Mouse (Mus musculus): Measurements from ENCODE around the gene Olfr635. TPM values are rescaled to one million over a fixed set of nuclear protein-coding genes. Genes with fewer than 3 reads are reported as not detected.
"Not testable (repeated sequence)": the region's sequence is repeated elsewhere in the genome, so short reads cannot be mapped to it uniquely, and the experiment has no call there.

Gene Olfr635
- total RNA-seq (2017) = 0.11 TPM in 1 of 3 replicates, not detected in the others

GRCm38 (mm10) chr7:103970852-103971251 is at the start of gene Olfr635:
Gene Olfr635 (plus strand): TSS chr7:103971152.
- ATAC-seq (replicated peaks; ENCODE audit: insufficient number of reproducible peaks, low FRiP score, low TSS enrichment, poor library complexity, severe bottlenecking) = no peak

- ATAC-seq (replicated peaks; ENCODE audit: insufficient number of reproducible peaks, low FRiP score, low TSS enrichment, poor library complexity, severe bottlenecking) = no peak
Observed at GRCm38 (mm10) chr7:103928525-103928924, 42.4 kb upstream of the Olfr635 start, which contains the start of gene Olfr631. Gene Olfr631 (plus strand): TSS chr7:103928825.

GRCm38 (mm10) chr7:103934264-103934663 is 36.7 kb upstream of the Olfr635 start, which contains the start of gene Olfr632:
Gene Olfr632 (plus strand): TSS chr7:103934347.
- no peak for ATAC-seq (replicated peaks; ENCODE audit: insufficient number of reproducible peaks, low FRiP score, low TSS enrichment, poor library complexity, severe bottlenecking)

DNA sequence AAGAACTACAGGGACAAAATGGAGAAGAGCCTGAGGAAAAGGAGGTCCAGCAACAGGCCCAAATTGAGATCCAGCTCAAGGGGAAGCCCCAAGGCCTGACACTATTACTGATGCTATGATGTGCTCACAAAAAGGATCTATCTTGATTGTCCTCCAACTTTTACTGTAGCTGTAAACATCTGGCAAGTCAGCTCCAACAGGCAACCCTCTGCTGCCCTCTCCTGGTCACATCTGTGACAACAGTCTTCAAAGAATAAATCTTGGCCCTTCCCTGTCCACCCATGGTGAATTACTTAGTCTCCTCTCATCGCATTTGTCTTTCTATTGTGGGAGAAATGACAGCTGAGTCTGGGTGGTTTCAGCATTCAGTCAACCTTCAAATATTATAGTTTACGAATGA is 28.2 kb upstream of the Olfr635 start:
- peak; percentile 66; the same call in 1 of the 2 replicates for ATAC-seq (replicated peaks; ENCODE audit: insufficient number of reproducible peaks, low FRiP score, low TSS enrichment, poor library complexity, severe bottlenecking)

DNA sequence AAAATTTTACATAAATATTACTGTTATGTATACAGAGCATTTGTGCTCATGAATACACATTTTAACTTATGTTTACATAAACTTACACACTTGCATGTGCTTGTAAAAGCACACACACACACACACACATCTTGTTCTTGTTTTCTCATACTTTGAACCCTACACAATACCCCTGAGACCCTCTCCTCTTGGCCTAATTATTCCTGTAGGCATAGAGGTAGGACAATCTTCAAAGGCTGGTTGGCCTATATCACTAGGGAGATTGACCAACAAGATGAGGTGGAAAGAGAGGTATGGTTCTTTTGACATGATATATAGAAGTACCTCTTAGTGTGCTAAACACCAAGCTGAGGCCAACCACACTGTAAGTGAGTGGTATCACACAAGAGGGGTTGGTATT is 26.8 kb upstream of the Olfr635 start, which contains the start of gene Olfr633:
TSS of gene Olfr633 (plus strand) at position 301 of the 400 bp plus-strand sequence.
- ATAC-seq (replicated peaks; ENCODE audit: insufficient number of reproducible peaks, low FRiP score, low TSS enrichment, poor library complexity, severe bottlenecking) = no peak

- ATAC-seq (replicated peaks; ENCODE audit: insufficient number of reproducible peaks, low FRiP score, low TSS enrichment, poor library complexity, severe bottlenecking) = not testable (repeated sequence)
Observed at GRCm38 (mm10) chr7:103966873-103967272, 4.1 kb upstream of the Olfr635 start.

- no peak for ATAC-seq (replicated peaks; ENCODE audit: insufficient number of reproducible peaks, low FRiP score, low TSS enrichment, poor library complexity, severe bottlenecking)
Observed at GRCm38 (mm10) chr7:103971782-103972181, 830 bp downstream of the Olfr635 start.

GRCm38 (mm10) chr7:103998446-103998845 is 27.5 kb downstream of the Olfr635 start, which contains the start of gene Olfr638:
Gene Olfr638 (plus strand): TSS chr7:103998746.
- ATAC-seq (replicated peaks; ENCODE audit: insufficient number of reproducible peaks, low FRiP score, low TSS enrichment, poor library complexity, severe bottlenecking) = no peak

DNA sequence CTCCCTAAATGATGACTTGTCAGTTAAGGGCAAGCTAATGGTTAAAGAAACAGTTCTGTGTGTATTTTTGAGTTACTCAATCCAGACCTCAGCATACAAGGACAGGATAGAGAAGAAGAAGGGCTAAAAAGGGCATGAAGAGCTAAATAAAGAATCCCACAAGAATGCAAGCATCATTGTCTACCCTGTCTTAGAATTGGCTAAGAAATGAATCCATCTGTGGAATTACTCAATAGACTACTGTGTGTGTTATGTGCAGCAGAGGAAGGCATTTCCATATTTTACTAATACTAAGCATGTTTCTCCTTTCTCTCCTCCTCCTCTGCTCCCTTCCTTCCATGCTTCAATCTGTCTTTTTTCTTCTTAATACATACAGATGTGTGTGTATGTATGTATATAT is 28.2 kb downstream of the Olfr635 start:
- no peak for ATAC-seq (replicated peaks; ENCODE audit: insufficient number of reproducible peaks, low FRiP score, low TSS enrichment, poor library complexity, severe bottlenecking)

GRCm38 (mm10) chr7:104017203-104017602 is 46.3 kb downstream of the Olfr635 start, which contains the start of gene Olfr639:
Gene Olfr639 (minus strand): TSS chr7:104017303.
- ATAC-seq (replicated peaks; ENCODE audit: insufficient number of reproducible peaks, low FRiP score, low TSS enrichment, poor library complexity, severe bottlenecking) = no peak

DNA sequence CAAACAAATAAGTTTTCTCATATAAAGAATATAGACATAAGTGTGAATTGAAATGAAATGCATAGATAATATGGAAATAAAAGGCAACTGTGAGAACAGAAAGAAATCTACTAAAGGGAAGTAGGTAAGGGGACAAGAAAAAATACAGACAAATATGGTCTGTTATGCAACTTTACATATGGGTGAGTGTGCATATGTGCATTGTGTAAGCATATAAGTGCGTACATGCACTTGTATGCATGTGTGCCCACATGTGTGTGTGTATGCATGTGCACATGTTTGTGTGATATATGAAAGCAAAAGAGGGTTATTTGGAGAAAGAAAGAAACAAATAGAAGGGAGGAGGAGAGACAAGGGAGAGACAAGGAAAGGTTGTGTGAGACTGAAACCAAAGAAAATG is 48.0 kb downstream of the Olfr635 start:
- no peak for ATAC-seq (replicated peaks; ENCODE audit: insufficient number of reproducible peaks, low FRiP score, low TSS enrichment, poor library complexity, severe bottlenecking)

- ATAC-seq (replicated peaks; ENCODE audit: insufficient number of reproducible peaks, low FRiP score, low TSS enrichment, poor library complexity, severe bottlenecking) = no peak
Observed at GRCm38 (mm10) chr7:104021651-104022050, 50.7 kb downstream of the Olfr635 start.

GRCm38 (mm10) chr7:104025473-104025872 is 54.5 kb downstream of the Olfr635 start, which contains the start of gene Olfr640:
Gene Olfr640 (minus strand): TSS chr7:104025573.
- no peak for ATAC-seq (replicated peaks; ENCODE audit: insufficient number of reproducible peaks, low FRiP score, low TSS enrichment, poor library complexity, severe bottlenecking)

- ATAC-seq (replicated peaks; ENCODE audit: insufficient number of reproducible peaks, low FRiP score, low TSS enrichment, poor library complexity, severe bottlenecking) = no peak
Observed at GRCm38 (mm10) chr7:104026978-104027377, 56.0 kb downstream of the Olfr635 start.

GRCm38 (mm10) chr7:104035145-104035544 is 64.2 kb downstream of the Olfr635 start, which contains the start of gene Olfr641:
Gene Olfr641 (plus strand): TSS chr7:104035445.
- no peak for ATAC-seq (replicated peaks; ENCODE audit: insufficient number of reproducible peaks, low FRiP score, low TSS enrichment, poor library complexity, severe bottlenecking)

Other genes starting within 250 kb of the Olfr635 start
- not detected in 3 replicates for gene Olfr628, start 240.8 kb upstream of the Olfr635 start, total RNA-seq (2017)
- 0.39 TPM in 1 of 3 replicates, not detected in the others for gene Olfr629, start 226.2 kb upstream of the Olfr635 start, total RNA-seq (2017)
- gene Olfr630, start 213.8 kb upstream of the Olfr635 start, total RNA-seq (2017) = not detected in 3 replicates
- gene Olfr69, start 199.6 kb upstream of the Olfr635 start, total RNA-seq (2017) = not detected in 3 replicates
- gene Olfr68, start 191.5 kb upstream of the Olfr635 start, total RNA-seq (2017) = not detected in 3 replicates
- not detected in 3 replicates for gene Olfr67, start 179.3 kb upstream of the Olfr635 start, total RNA-seq (2017)
- 142 to 1,259 TPM (median 1,026 TPM) in 3 replicates for gene Hbb-bt, start 157.2 kb upstream of the Olfr635 start, total RNA-seq (2017)
- gene Hbb-bs, start 143.1 kb upstream of the Olfr635 start, total RNA-seq (2017) = 710 to 7,610 TPM (median 7,195 TPM) in 3 replicates
- not detected in 3 replicates for gene Hbb-bh2, start 130.6 kb upstream of the Olfr635 start, total RNA-seq (2017)
- gene Hbb-bh1, start 128.0 kb upstream of the Olfr635 start, total RNA-seq (2017) = not detected in 3 replicates
- gene Hbb-y, start 117.9 kb upstream of the Olfr635 start, total RNA-seq (2017) = not detected in 3 replicates
- gene Olfr66, start 84.9 kb upstream of the Olfr635 start, total RNA-seq (2017) = not detected in 3 replicates
- not detected in 3 replicates for gene Olfr64, start 76.7 kb upstream of the Olfr635 start, total RNA-seq (2017)
- not detected in 3 replicates for gene Olfr65, start 67.7 kb upstream of the Olfr635 start, total RNA-seq (2017)
- gene Olfr631, start 42.3 kb upstream of the Olfr635 start, total RNA-seq (2017) = not detected in 3 replicates
- not detected in 3 replicates for gene Olfr632, start 36.8 kb upstream of the Olfr635 start, total RNA-seq (2017)
- not detected in 3 replicates for gene Olfr633, start 26.7 kb upstream of the Olfr635 start, total RNA-seq (2017)
- gene Olfr638, start 27.6 kb downstream of the Olfr635 start, total RNA-seq (2017) = not detected in 3 replicates
- not detected in 3 replicates for gene Olfr639, start 46.2 kb downstream of the Olfr635 start, total RNA-seq (2017)
- gene Olfr640, start 54.4 kb downstream of the Olfr635 start, total RNA-seq (2017) = not detected in 3 replicates
- gene Olfr641, start 64.3 kb downstream of the Olfr635 start, total RNA-seq (2017) = not detected in 3 replicates
- not detected in 3 replicates for gene Olfr642, start 81.5 kb downstream of the Olfr635 start, total RNA-seq (2017)
- gene 4930516K23Rik, start 90.3 kb downstream of the Olfr635 start, total RNA-seq (2017) = not detected in 3 replicates
- gene Olfr644, start 100.7 kb downstream of the Olfr635 start, total RNA-seq (2017) = not detected in 3 replicates
- gene Olfr645, start 114.3 kb downstream of the Olfr635 start, total RNA-seq (2017) = not detected in 3 replicates
- not detected in 3 replicates for gene Olfr646, start 133.7 kb downstream of the Olfr635 start, total RNA-seq (2017)
- gene Ubqln5, start 158.7 kb downstream of the Olfr635 start, total RNA-seq (2017) = not detected in 3 replicates
- not detected in 3 replicates for gene Olfr643, start 166.3 kb downstream of the Olfr635 start, total RNA-seq (2017)
- gene Ubqln3, start 172.1 kb downstream of the Olfr635 start, total RNA-seq (2017) = 0.21 TPM in 1 of 3 replicates, not detected in the others
- gene Ubqlnl, start 179.4 kb downstream of the Olfr635 start, total RNA-seq (2017) = not detected in 3 replicates
- not detected in 3 replicates for gene Olfm5, start 193.7 kb downstream of the Olfr635 start, total RNA-seq (2017)
- not detected in 3 replicates for gene Olfr648, start 212.2 kb downstream of the Olfr635 start, total RNA-seq (2017)
- not detected in 3 replicates for gene Olfr649, start 224.8 kb downstream of the Olfr635 start, total RNA-seq (2017)
- gene Trim6, start 247.6 kb downstream of the Olfr635 start, total RNA-seq (2017) = 0.21 to 1.6 TPM in 2 of 3 replicates, not detected in the other

All from monocyte, adult 5-6 weeks (primary cell).